Mouse (Mus musculus): ENCODE results near the gene Defb25. TPM values are rescaled to one million over a fixed set of nuclear protein-coding genes. Genes with fewer than 3 reads are reported as not detected.
A peak's percentile ranks its signal among the peaks of the same experiment; 100 is the strongest.

Gene Defb25
- polyA plus RNA-seq, 1 experiment from 2014 or later = 4.9 TPM

DNA sequence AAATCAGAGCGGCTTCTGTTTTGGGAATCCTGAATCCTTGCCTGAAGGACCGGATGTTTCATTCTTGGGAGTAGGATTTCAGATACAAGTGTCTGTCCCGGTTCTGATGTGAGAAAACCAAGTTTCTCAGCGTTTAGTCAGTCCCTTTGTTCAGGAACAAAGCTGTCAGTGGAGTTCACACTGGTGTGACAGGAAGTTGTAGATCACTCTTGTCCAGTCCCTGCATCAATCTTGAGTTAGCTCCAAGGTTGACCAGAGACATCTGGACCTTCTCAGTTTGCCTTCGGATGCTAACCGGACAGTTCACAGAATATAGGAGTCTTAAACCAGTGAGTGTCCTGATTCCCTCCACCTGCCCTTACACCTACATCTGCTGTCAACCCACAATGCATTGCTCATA, 15.1 kb downstream of the Defb25 start:
- H3K27ac ChIP-seq (ENCODE audit: low read length) = no peak overlapping the region
- no peaks in the 10 kb centered on the region for H3K27me3 ChIP-seq (replicated peaks; ENCODE audit: insufficient read depth, low read length)
- H3K36me3 ChIP-seq (ENCODE audit: insufficient read depth, low read length) = no peaks in the 10 kb centered on the region
- no peak overlapping the region for H3K4me3 ChIP-seq (ENCODE audit: low read depth, low read length)
- WGBS = 32% methylated on average over 6 of the region's 6 CpGs
- H3K9ac ChIP-seq (replicated peaks; ENCODE audit: low read depth) = no peak overlapping the region
- H3K4me1 ChIP-seq (ENCODE audit: insufficient read depth, low read depth, low read length) = no peaks in the 10 kb centered on the region
- no peak for DNase-seq (ENCODE audit: low spot score)
- no peak for ATAC-seq
- H3K9me3 ChIP-seq (ENCODE audit: low read length) = no peaks in the 10 kb centered on the region
- TF ChIP-seq EP300 (IDR thresholded peaks at IDR 0.05) (no peak), CTCF (IDR thresholded peaks at IDR 0.05) (no peak)
- H3K4me2 ChIP-seq (replicated peaks; ENCODE audit: low read depth, low read length) = no peak overlapping the region

DNA sequence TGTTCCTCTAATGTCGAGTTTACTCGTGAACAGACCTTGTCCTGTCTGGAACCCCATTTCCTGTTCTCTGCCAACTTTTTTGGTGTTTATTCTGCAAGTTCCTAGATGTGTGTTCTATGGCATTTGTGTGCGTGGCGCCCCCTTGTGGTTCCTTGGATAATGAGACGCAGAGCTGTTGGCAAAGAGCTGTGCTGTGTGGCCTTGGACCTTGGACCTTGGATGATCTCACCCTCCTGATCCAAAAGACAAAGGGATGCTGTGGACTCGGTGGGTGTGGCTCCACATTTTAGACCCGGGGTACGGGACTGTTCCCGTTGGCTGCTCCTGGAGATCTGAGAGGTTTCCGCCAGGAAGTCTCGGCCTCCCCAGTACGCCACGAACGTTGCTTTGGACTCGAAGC, 18.8 kb downstream of the Defb25 start, which contains the start of gene Defb36:
Gene Defb36, plus strand, starts transcription at position 271 of the 400 bp plus-strand sequence.
- TF ChIP-seq CTCF (IDR thresholded peaks at IDR 0.05) (peak; percentile 61), EP300 (IDR thresholded peaks at IDR 0.05) (no peak)
- Histone ChIP-seq H3K4me2 (replicated peaks; ENCODE audit: low read depth, low read length) (no peak within 1 kb of the TSS), H3K36me3 (ENCODE audit: insufficient read depth, low read length) (no peaks in the 10 kb centered on the region), H3K9ac (replicated peaks; ENCODE audit: low read depth) (no peak within 1 kb of the TSS), H3K27me3 (replicated peaks; ENCODE audit: insufficient read depth, low read length) (no peaks in the 10 kb centered on the region), H3K4me1 (ENCODE audit: insufficient read depth, low read depth, low read length) (no peaks in the 10 kb centered on the region), H3K27ac (ENCODE audit: low read length) (no peak within 1 kb of the TSS), H3K9me3 (ENCODE audit: low read length) (no peaks in the 10 kb centered on the region), H3K4me3 (ENCODE audit: low read depth, low read length) (no peak within 1 kb of the TSS)
- ATAC-seq (no peak), DNase-seq (ENCODE audit: low spot score) (no peak)
- 74% methylated on average over 15 of the region's 15 CpGs for WGBS

DNA sequence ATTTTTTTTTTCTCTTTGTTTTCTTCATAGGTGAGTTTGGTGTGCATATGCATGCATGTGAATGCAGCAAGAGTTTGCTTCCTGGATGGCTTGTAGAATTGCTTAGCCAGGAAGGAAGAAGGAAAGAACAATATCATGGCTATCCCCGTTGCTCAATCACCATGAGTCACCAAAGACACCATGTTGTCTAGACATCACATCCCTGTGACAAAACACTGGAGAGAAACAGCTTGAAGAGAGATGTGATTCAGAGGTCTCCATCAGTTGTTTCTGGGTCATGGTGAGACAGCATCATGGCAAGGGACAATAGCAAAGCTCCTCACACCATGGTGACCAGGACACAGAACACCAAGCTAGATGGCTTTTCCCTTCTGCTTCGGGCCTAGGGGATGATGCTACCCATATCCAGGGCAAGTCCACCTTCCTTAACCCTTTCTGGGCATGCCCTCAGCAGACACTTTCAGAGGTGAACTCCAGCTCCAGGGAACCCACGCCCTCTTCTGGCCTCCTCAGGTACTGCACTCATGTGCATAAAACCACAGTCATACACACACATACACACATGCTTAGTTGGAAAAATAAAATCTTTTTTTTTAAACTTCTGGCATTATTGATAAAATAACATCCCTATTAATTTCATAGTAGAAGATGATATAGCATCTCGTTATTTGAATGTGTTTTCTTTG, 21.4 kb downstream of the Defb25 start:
- Histone ChIP-seq H3K27ac (ENCODE audit: low read length) (no peak overlapping the region), H3K4me1 (ENCODE audit: insufficient read depth, low read depth, low read length) (no peaks in the 10 kb centered on the region), H3K4me3 (ENCODE audit: low read depth, low read length) (no peak overlapping the region), H3K9ac (replicated peaks; ENCODE audit: low read depth) (no peak overlapping the region), H3K9me3 (ENCODE audit: low read length) (no peaks in the 10 kb centered on the region), H3K36me3 (ENCODE audit: insufficient read depth, low read length) (no peaks in the 10 kb centered on the region), H3K27me3 (replicated peaks; ENCODE audit: insufficient read depth, low read length) (no peaks in the 10 kb centered on the region), H3K4me2 (replicated peaks; ENCODE audit: low read depth, low read length) (no peak overlapping the region)
- DNase-seq (ENCODE audit: low spot score) (peak; percentile 18), ATAC-seq (no peak)
- 67% methylated on average over 4 of the region's 4 CpGs for WGBS
- peak; percentile 34; the same call in 1 of the 2 replicates for TF ChIP-seq CTCF (IDR thresholded peaks at IDR 0.05)
- TF ChIP-seq EP300 (IDR thresholded peaks at IDR 0.05) = no peak

DNA sequence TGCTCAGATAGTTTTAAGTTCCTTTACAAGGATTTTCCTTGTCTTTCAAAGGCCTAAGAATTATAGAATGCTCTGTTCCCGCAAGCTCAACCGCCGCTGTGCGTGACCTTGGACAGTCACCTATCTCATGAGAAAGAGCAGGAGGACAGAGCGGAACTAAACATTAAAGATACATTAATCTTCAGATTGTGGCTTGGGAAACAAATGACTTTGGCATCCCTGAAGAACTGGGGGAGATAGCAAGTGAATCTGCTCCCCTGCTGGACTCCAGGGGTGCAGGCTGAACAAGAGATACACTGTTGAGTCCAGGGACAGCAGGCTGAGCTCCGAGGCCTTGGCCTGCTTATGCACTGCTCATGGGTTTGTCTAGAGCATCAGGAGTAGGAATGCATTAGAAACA, 22.8 kb downstream of the Defb25 start:
- no peaks in the 10 kb centered on the region for H3K27me3 ChIP-seq (replicated peaks; ENCODE audit: insufficient read depth, low read length)
- H3K9me3 ChIP-seq (ENCODE audit: low read length) = no peaks in the 10 kb centered on the region
- H3K9ac ChIP-seq (replicated peaks; ENCODE audit: low read depth) = no peak overlapping the region
- H3K4me1 ChIP-seq (ENCODE audit: insufficient read depth, low read depth, low read length) = no peaks in the 10 kb centered on the region
- ATAC-seq = no peak
- DNase-seq (ENCODE audit: low spot score) = no peak
- no peaks in the 10 kb centered on the region for H3K36me3 ChIP-seq (ENCODE audit: insufficient read depth, low read length)
- no peak overlapping the region for H3K4me2 ChIP-seq (replicated peaks; ENCODE audit: low read depth, low read length)
- no peak overlapping the region for H3K27ac ChIP-seq (ENCODE audit: low read length)
- TF ChIP-seq EP300 (IDR thresholded peaks at IDR 0.05) = no peak
- TF ChIP-seq CTCF (IDR thresholded peaks at IDR 0.05) = no peak
- WGBS = 68% methylated on average over 6 of the region's 6 CpGs
- H3K4me3 ChIP-seq (ENCODE audit: low read depth, low read length) = no peak overlapping the region

DNA sequence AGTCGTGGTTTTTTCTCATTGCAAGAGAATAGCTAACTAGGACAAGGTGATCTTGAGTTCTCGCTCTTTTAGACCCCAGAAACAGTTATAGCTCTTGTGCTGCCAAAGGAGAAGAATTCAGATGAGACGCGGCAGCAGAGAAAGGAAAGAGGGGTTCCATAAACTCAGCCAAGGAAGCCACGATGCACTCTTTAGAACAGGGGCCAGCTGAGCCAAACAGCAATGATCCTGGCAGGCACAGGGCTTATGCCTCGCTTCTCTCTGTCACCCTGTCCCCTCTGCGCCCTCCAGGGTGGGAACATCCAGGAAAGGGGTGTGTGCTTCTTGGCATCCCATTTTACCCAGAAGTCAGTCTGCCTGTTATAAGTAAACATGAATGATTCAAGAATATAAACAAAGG, 23.6 kb downstream of the Defb25 start, which contains the start of gene Defb45:
Gene Defb45, minus strand, starts transcription at position 101 of the 400 bp plus-strand sequence.
- H3K27ac ChIP-seq (ENCODE audit: low read length) = no peak within 1 kb of the TSS
- TF ChIP-seq CTCF (IDR thresholded peaks at IDR 0.05) = no peak
- TF ChIP-seq EP300 (IDR thresholded peaks at IDR 0.05) = no peak
- H3K4me1 ChIP-seq (ENCODE audit: insufficient read depth, low read depth, low read length) = no peaks in the 10 kb centered on the region
- H3K9ac ChIP-seq (replicated peaks; ENCODE audit: low read depth) = no peak within 1 kb of the TSS
- no peak within 1 kb of the TSS for H3K4me3 ChIP-seq (ENCODE audit: low read depth, low read length)
- H3K36me3 ChIP-seq (ENCODE audit: insufficient read depth, low read length) = no peaks in the 10 kb centered on the region
- no peak for ATAC-seq
- no peak within 1 kb of the TSS for H3K4me2 ChIP-seq (replicated peaks; ENCODE audit: low read depth, low read length)
- no peaks in the 10 kb centered on the region for H3K9me3 ChIP-seq (ENCODE audit: low read length)
- H3K27me3 ChIP-seq (replicated peaks; ENCODE audit: insufficient read depth, low read length) = no peaks in the 10 kb centered on the region
- WGBS = 55% methylated on average over 7 of the region's 7 CpGs
- DNase-seq (ENCODE audit: low spot score) = no peak

DNA sequence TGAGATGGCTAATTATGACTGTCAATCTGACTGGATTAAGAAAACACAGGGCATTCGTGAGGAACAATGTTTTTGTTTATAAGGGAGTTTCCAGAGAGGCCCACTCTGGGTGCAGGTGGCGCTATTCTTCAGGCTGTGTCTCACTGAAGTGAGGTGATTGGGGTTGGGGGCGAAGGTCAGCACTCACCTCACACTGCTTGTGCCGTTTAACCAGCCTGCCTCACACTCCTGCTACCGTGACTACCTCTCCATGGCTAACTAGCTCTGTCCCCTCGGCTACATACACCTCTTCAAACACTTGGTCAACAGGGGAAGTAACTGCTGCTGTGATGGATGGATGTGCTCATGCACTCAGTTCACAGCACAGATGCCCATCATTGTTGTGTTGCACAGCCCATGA, 33.8 kb downstream of the Defb25 start:
- Histone ChIP-seq H3K4me3 (ENCODE audit: low read depth, low read length) (no peak overlapping the region), H3K9ac (replicated peaks; ENCODE audit: low read depth) (no peak overlapping the region), H3K4me1 (ENCODE audit: insufficient read depth, low read depth, low read length) (no peaks in the 10 kb centered on the region), H3K9me3 (ENCODE audit: low read length) (no peaks in the 10 kb centered on the region), H3K4me2 (replicated peaks; ENCODE audit: low read depth, low read length) (no peak overlapping the region), H3K27ac (ENCODE audit: low read length) (no peak overlapping the region), H3K27me3 (replicated peaks; ENCODE audit: insufficient read depth, low read length) (no peaks in the 10 kb centered on the region), H3K36me3 (ENCODE audit: insufficient read depth, low read length) (no peaks in the 10 kb centered on the region)
- ATAC-seq (no peak), DNase-seq (ENCODE audit: low spot score) (no peak)
- TF ChIP-seq EP300 (IDR thresholded peaks at IDR 0.05) = no peak
- TF ChIP-seq CTCF (IDR thresholded peaks at IDR 0.05) = no peak
- 30% methylated on average over 6 of the region's 6 CpGs for WGBS

Data from lung, postnatal 0 days (tissue).